Mouse (Mus musculus) retina, adult 2 months (tissue): ENCODE measurements around the gene Pfkl.
A peak's percentile ranks its signal among the peaks of the same experiment; 100 is the strongest.
"Not testable (repeated sequence)": the region's sequence is repeated elsewhere in the genome, so short reads cannot be mapped to it uniquely, and the experiment has no call there.

Experiments
- DNase-seq: peaks from one replicate; pipeline ENCODE4 v3.0.0-alpha.2; 2012; ENCODE audit warnings: low read depth, low spot score

Pfkl gene

GRCm38 (mm10) chr10:78009945-78010293, at the start of gene Pfkl:
Pfkl (minus strand) TSS chr10:78010083.
- no peak for DNase-seq

GRCm38 (mm10) chr10:78057056-78057455, 47.2 kb upstream of the Pfkl start:
- no peak for DNase-seq

GRCm38 (mm10) chr10:78054633-78055565, 45.0 kb upstream of the Pfkl start:
- DNase-seq = no peak

GRCm38 (mm10) chr10:78049519-78050035, 39.7 kb upstream of the Pfkl start:
- no peak for DNase-seq

- DNase-seq = no peak
Measured at GRCm38 (mm10) chr10:78048061-78048730, 38.3 kb upstream of the Pfkl start.

GRCm38 (mm10) chr10:78046388-78046787, 36.5 kb upstream of the Pfkl start:
- no peak for DNase-seq

- no peak for DNase-seq
Measured at GRCm38 (mm10) chr10:78044531-78044930, 34.6 kb upstream of the Pfkl start.

GRCm38 (mm10) chr10:78043406-78043836, 33.5 kb upstream of the Pfkl start, which contains the start of gene Aire:
Aire (minus strand) TSS chr10:78043610.
- no peak for DNase-seq

- no peak for DNase-seq
Measured at GRCm38 (mm10) chr10:78042697-78043405, 33.0 kb upstream of the Pfkl start.

GRCm38 (mm10) chr10:78042096-78042495, 32.2 kb upstream of the Pfkl start:
- no peak for DNase-seq

- no peak for DNase-seq
Measured at GRCm38 (mm10) chr10:78041647-78042046, 31.8 kb upstream of the Pfkl start, which contains the start of gene Dnmt3l. Dnmt3l (plus strand) TSS chr10:78041947.

GRCm38 (mm10) chr10:78037139-78037538, 27.3 kb upstream of the Pfkl start:
- no peak for DNase-seq

GRCm38 (mm10) chr10:78031987-78032386, 22.1 kb upstream of the Pfkl start:
- DNase-seq = no peak

- no peak for DNase-seq
Measured at GRCm38 (mm10) chr10:78029080-78029479, 19.2 kb upstream of the Pfkl start.

GRCm38 (mm10) chr10:78028129-78028528, 18.2 kb upstream of the Pfkl start:
- DNase-seq = peak; percentile 65

GRCm38 (mm10) chr10:78025453-78025852, 15.6 kb upstream of the Pfkl start:
- DNase-seq = not testable (repeated sequence)

- DNase-seq = not testable (repeated sequence)
Measured at GRCm38 (mm10) chr10:78019984-78020383, 10.1 kb upstream of the Pfkl start.

GRCm38 (mm10) chr10:78019291-78019690, 9.4 kb upstream of the Pfkl start:
- no peak for DNase-seq

GRCm38 (mm10) chr10:78018797-78019203, 8.9 kb upstream of the Pfkl start:
- peak; percentile 92 for DNase-seq

GRCm38 (mm10) chr10:78016366-78016765, 6.5 kb upstream of the Pfkl start:
- DNase-seq = no peak

- no peak for DNase-seq
Measured at GRCm38 (mm10) chr10:78015489-78015888, 5.6 kb upstream of the Pfkl start.
